Mouse (Mus musculus) heart, embryonic 10.5 days (tissue): ENCODE measurements at regions not wholly inside any gene's neighbourhood (a gene's known extent, or its start where the extent isn't known, plus 50 kb on each side); places are given as distances from the start of the nearest gene placed in this dataset.

Experiments
- DNase-seq: peaks from one replicate; pipeline ENCODE4 v3.0.0-alpha.2; 2017; ENCODE audit warnings: low spot score
- H3K27ac ChIP-seq: fragments of 300-500 bp; sonication (generic); 2 replicates; pipeline ENCODE4 v1.5.1; 2016; ENCODE audit warnings: mild to moderate bottlenecking
- H3K27me3 ChIP-seq: fragments of 300-500 bp; sonication (generic); 2 replicates; pipeline ENCODE4 v1.6.1; 2016; ENCODE audit warnings: mild to moderate bottlenecking; ENCODE audit not compliant: poor library complexity, insufficient read depth, severe bottlenecking
- H3K36me3 ChIP-seq: fragments of 300-500 bp; sonication (generic); 2 replicates; pipeline ENCODE4 v1.6.1; 2016; ENCODE audit warnings: mild to moderate bottlenecking, moderate library complexity
- H3K4me1 ChIP-seq: fragments of 300-500 bp; sonication (generic); 2 replicates; pipeline ENCODE4 v1.6.1; 2016; ENCODE audit warnings: mild to moderate bottlenecking
- H3K4me3 ChIP-seq: fragments of 300-500 bp; sonication (generic); 2 replicates; pipeline ENCODE4 v1.5.1; 2016; ENCODE audit warnings: mild to moderate bottlenecking, moderate library complexity
- H3K9me3 ChIP-seq: fragments of 300-500 bp; sonication (generic); 2 replicates; pipeline ENCODE4 v1.6.1; 2016; ENCODE audit warnings: mild to moderate bottlenecking, moderate library complexity
- WGBS: fragments of 180-500 bp; shearing (Covaris S2); methylation state at CpG from one replicate; pipeline ENCODE4 v1.1.7; 2016; 5-methylcytosine and 5-hydroxymethylcytosine counted together

DNA sequence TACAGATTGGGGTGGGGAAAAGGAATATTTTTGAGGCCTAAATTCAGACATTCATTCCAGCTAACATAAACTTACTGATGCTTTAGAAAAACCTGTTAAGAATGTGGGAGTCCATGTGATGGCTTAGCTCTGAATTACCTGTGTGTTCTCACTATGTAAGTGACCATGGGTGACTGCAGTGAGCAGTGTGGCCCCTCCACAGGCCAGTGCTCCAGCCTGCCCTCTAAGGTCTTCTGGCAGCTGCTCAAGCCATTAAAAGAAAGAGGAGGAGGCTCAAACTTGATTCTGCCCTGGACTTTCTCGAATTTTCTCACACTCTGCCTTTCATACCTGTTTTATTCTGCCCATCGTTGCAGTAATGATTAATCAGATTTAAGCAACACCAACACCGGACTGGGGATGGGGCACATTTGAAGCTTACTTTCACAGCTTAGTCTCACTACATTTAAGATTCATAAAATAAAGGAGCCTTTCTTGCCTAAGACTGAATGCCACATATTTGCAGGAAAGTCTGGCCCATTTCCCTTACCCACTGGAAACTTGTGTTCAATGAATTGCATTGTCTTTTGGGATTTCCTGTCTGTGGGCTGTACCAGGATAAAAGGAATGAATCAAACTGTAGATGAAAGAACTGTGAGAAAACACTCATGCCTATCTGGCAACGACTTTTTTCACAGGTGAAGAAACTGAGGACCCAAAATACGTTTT, 220.0 kb downstream of the Mpdz start:
- H3K27me3 ChIP-seq, result no peaks in the 10 kb centered on the region
- H3K27ac ChIP-seq, result no peak overlapping the region
- no peaks in the 10 kb centered on the region for H3K4me1 ChIP-seq
- H3K36me3 ChIP-seq, result no peaks in the 10 kb centered on the region
- no peaks in the 10 kb centered on the region for H3K9me3 ChIP-seq
- DNase-seq, result no peak
- H3K4me3 ChIP-seq, result no peak overlapping the region
- 63% methylated on average over 5 of the region's 5 CpGs for WGBS
